Mouse (Mus musculus) ES-E14 (cell line): ENCODE measurements at regions not wholly inside any gene's neighbourhood (a gene's known extent, or its start where the extent isn't known, plus 50 kb on each side); places are given as distances from the start of the nearest gene placed in this dataset.

Source experiments
- DNase-seq: peaks from one replicate; pipeline ENCODE4 v3.0.0-alpha.2; 2013; ENCODE audit warnings: low read depth, low spot score
- H3K27ac ChIP-seq: 2 replicates; pipeline ENCODE4 v1.5.1; 2012; ENCODE audit warnings: low read depth, mild to moderate bottlenecking, low read length, moderate library complexity, mixed read lengths; ENCODE audit not compliant: poor library complexity, insufficient read depth, severe bottlenecking
- H3K36me3 ChIP-seq: 2 replicates; pipeline ENCODE4 v1.6.1; 2012; ENCODE audit warnings: mild to moderate bottlenecking, low read length, moderate library complexity, mixed read lengths; ENCODE audit not compliant: control insufficient read depth, poor library complexity, insufficient read depth, severe bottlenecking
- H3K4me1 ChIP-seq, 2 experiments: fragments of 150-350 bp in 1 of 2; sonication (generic) in 1 of 2; 2 replicates each; pipeline ENCODE4 v1.6.1; 2012; ENCODE audit warnings: low read length in 2 of 2, mild to moderate bottlenecking in 1 of 2, mixed read lengths in 1 of 2; ENCODE audit not compliant: control insufficient read depth in 2 of 2, insufficient read depth in 2 of 2, poor library complexity in 1 of 2
- H3K4me3 ChIP-seq, 2 experiments: fragments of 150-350 bp in 1 of 2; sonication (generic) in 1 of 2; 2 replicates each; pipeline ENCODE4 v1.5.1; 2012; ENCODE audit warnings: low read length in 2 of 2, low read depth in 1 of 2, mild to moderate bottlenecking in 1 of 2, mixed read lengths in 1 of 2; ENCODE audit not compliant: insufficient read depth in 1 of 2, poor library complexity in 1 of 2, severe bottlenecking in 1 of 2
- H3K9ac ChIP-seq: 2 replicates; pipeline ENCODE4 v1.6.1; 2012; ENCODE audit warnings: low read depth, mild to moderate bottlenecking, low read length, mixed read lengths; ENCODE audit not compliant: poor library complexity, insufficient read depth, severe bottlenecking
- H3K9me3 ChIP-seq: fragments of 150-350 bp; sonication (generic); 2 replicates; pipeline ENCODE4 v1.6.1; 2012; ENCODE audit warnings: low read depth, mild to moderate bottlenecking, low read length; ENCODE audit not compliant: control insufficient read depth, insufficient read depth
- CHD2 ChIP-seq: IDR thresholded peaks from 2 replicates; pipeline ENCODE4 v1.6.1; 2014; ENCODE audit warnings: mild to moderate bottlenecking, low read depth, low read length, inconsistent platforms
- HCFC1 ChIP-seq: IDR thresholded peaks from 2 replicates; pipeline ENCODE4 v1.6.1; 2012; ENCODE audit warnings: low read length, inconsistent platforms, borderline replicate concordance; ENCODE audit not compliant: insufficient read depth
- MAFK ChIP-seq: IDR thresholded peaks from 2 replicates; pipeline ENCODE4 v1.6.1; 2014; ENCODE audit warnings: mild to moderate bottlenecking, low read depth, low read length, inconsistent platforms; ENCODE audit not compliant: insufficient read depth
- ZC3H11A ChIP-seq: IDR thresholded peaks from 2 replicates; pipeline ENCODE4 v1.6.1; 2012; ENCODE audit warnings: low read depth, mild to moderate bottlenecking, inconsistent platforms, low read length, borderline replicate concordance
- ZNF384 ChIP-seq: IDR thresholded peaks from 2 replicates; pipeline ENCODE4 v1.6.1; 2012; ENCODE audit warnings: low read depth, low read length, inconsistent platforms
- in situ Hi-C, 2 experiments: fragments of 600-800 bp; cut with MboI; formaldehyde crosslinking; loops; one replicate each; pipeline ENCODE4 v1.15.1; 2025; ENCODE audit warnings: low sequenced_read_pairs in 2 of 2, inconsistent platforms in 1 of 2; ENCODE audit not compliant: unreplicated experiment in 2 of 2

GRCm38 (mm10) chrX:10911127-10912061 lies 196.6 kb downstream of the Mid1ip1 start:
- in situ Hi-C loops: no loop called here
- Histone ChIP-seq H3K9ac (no peak overlapping the region), H3K36me3 (no peaks in the 10 kb centered on the region), H3K27ac (no peak overlapping the region), H3K9me3 (no peaks in the 10 kb centered on the region), H3K4me1 (no peaks in the 10 kb centered on the region), H3K4me3 (no peak overlapping the region)
- DNase-seq: no peak
- TF ChIP-seq HCFC1: no peak
- TF ChIP-seq ZNF384: no peak
- TF ChIP-seq ZC3H11A: no peak
- no peak for TF ChIP-seq CHD2
- no peak for TF ChIP-seq MAFK
